Mouse (Mus musculus) olfactory bulb, adult 2 months (tissue): ENCODE data around the gene Ppfibp2. TPM values are rescaled to one million over a fixed set of nuclear protein-coding genes. Genes with fewer than 3 reads are reported as not detected.

Experiments used
- H3K27ac ChIP-seq: fragments of 200-500 bp; 2 replicates; pipeline ENCODE4 v1.5.1; 2012; ENCODE audit warnings: low read depth, low read length; ENCODE audit not compliant: insufficient read depth
- H3K4me1 ChIP-seq: fragments of 200-500 bp; 2 replicates; pipeline ENCODE4 v1.6.1; 2012; ENCODE audit warnings: low read length; ENCODE audit not compliant: control insufficient read depth, insufficient read depth
- H3K4me3 ChIP-seq: fragments of 200-500 bp; 2 replicates; pipeline ENCODE4 v1.5.1; 2012; ENCODE audit warnings: mild to moderate bottlenecking, low read depth, low read length, moderate library complexity; ENCODE audit not compliant: insufficient read depth
- CTCF ChIP-seq: fragments of 200-500 bp; IDR thresholded peaks from 2 replicates; pipeline ENCODE4 v1.5.1; 2012; ENCODE audit warnings: low read depth, mild to moderate bottlenecking, low read length, moderate library complexity; ENCODE audit not compliant: insufficient read depth
- POLR2A ChIP-seq: fragments of 200-500 bp; IDR thresholded peaks from 2 replicates; pipeline ENCODE4 v1.6.1; 2012; ENCODE audit warnings: mild to moderate bottlenecking, low read depth, low read length, moderate library complexity; ENCODE audit not compliant: insufficient read depth
- WGBS: fragments of 180-500 bp; shearing (Covaris S2); methylation state at CpG from one replicate; pipeline ENCODE4 v1.1.7; 2018; 5-methylcytosine and 5-hydroxymethylcytosine counted together
- polyA plus RNA-seq: library from polyadenylated mRNA; stranded (reverse); fragments of >200 nt; gene quantifications from 2 replicates; pipeline ENCODE4 v1.2.4, GENCODE M21; 2012; ENCODE audit warnings: low replicate concordance; ENCODE audit not compliant: missing spikeins, insufficient read depth, insufficient read length

Gene Ppfibp2
- polyA plus RNA-seq, 1 experiment: not detected

DNA sequence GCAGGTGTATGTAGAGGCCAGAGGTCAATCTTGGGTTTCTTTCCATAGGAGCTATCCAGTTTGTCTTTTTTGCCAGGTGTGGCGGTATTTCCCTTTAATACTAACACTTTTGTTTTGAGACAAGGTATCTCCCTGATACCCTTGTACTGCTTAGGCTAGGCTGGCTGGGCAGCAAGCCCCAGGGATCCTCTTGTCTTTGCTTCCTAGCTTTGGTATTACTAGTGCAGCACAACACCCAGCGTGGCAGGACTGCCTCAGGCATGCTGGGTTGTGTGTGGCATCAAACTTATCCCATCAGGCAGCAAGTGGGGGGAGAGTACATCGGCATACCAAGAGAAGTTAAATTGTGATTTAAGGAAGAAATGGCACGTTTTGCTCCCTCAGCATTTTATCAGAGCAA, 7.5 kb downstream of the Ppfibp2 start:
- 82% methylated on average over 4 of the region's 4 CpGs for WGBS
- Histone ChIP-seq H3K27ac (no peak overlapping the region), H3K4me1 (no peaks in the 10 kb centered on the region), H3K4me3 (no peak overlapping the region)
- TF ChIP-seq CTCF (no peak), POLR2A (no peak)

DNA sequence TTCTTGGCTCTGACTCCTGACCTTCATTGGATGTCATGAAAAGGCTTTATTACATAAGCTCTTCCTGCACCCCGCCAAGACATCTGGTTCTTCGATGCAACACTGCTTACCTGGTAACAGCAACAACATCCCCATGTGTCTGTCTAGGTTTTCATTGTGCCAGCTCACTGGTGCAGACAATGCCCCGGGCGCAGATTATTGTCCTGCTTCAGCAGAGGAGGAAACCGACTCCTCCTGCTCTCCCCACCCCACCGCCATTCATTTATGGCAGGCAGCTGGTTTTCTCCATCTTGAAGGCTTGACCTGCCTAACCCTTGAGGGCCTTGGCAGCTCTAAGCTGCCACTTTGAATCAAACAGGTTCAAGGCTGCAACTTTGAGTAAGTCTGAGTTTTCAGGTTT, 7.9 kb downstream of the Ppfibp2 start:
- no peak for TF ChIP-seq POLR2A
- no peak for TF ChIP-seq CTCF
- WGBS: 68% methylated on average over 6 of the region's 6 CpGs
- H3K4me3 ChIP-seq: no peak overlapping the region
- no peak overlapping the region for H3K27ac ChIP-seq
- H3K4me1 ChIP-seq: no peaks in the 10 kb centered on the region

DNA sequence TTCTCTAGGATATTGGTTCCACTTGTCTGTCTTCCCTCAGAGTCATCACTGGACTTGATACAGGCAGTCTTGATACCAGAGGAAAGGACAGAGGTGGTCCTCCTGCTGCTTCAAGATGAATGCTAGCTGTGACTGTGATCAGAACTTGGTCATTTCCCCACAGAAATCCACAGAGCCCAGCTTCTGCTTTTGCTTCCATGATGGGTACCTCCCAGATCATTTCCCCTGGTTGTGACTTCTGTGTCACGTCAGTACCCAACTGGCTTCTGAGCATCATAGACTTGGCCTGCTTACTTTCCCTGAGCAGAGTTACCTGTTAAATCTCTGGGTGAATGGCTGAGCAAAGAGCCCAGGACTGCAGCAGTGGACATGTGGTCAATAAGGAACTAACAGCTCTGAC, 12.8 kb downstream of the Ppfibp2 start:
- WGBS: 97% methylated on average over 1 of the region's 1 CpGs
- H3K4me3 ChIP-seq: no peak overlapping the region
- TF ChIP-seq POLR2A (no peak), CTCF (no peak)

DNA sequence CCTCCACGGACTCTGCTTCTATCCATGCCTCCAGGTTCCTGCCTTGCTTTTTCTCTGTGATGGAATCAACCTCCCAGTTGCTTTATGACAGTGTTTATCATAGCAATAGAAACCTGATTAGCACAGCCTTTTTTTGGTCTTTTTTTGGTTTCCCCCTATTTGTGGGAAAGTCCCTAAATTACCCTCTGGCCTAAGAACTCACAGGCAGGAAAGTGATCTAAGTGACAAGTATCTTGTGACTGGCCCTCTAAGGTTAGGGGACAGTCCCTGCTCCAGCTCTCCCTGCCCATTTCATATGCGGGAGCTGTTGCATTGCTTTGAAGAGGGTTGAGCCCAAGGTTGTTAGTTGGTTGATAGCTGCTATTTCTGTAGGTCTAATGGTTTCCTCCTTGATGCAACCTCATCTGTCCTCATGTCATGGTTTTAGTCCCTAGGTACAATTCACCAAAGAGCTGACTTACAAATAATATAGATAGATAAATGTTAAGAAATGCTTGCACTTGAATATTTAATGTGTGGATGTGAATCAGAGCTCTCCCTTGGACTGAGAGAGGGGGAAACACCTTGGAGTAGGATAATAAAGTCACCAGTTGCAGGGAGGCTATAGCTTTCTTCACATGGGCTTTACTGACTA, 14.7 kb downstream of the Ppfibp2 start:
- H3K27ac ChIP-seq: no peak overlapping the region
- H3K4me3 ChIP-seq: no peak overlapping the region
- 91% methylated on average over 2 of the region's 2 CpGs for WGBS
- no peaks in the 10 kb centered on the region for H3K4me1 ChIP-seq
- TF ChIP-seq CTCF (no peak), POLR2A (no peak)

More for the DNA sequence above, 12.8 kb downstream of the Ppfibp2 start:
- Histone ChIP-seq H3K27ac (no peak overlapping the region), H3K4me1 (no peaks in the 10 kb centered on the region)

DNA sequence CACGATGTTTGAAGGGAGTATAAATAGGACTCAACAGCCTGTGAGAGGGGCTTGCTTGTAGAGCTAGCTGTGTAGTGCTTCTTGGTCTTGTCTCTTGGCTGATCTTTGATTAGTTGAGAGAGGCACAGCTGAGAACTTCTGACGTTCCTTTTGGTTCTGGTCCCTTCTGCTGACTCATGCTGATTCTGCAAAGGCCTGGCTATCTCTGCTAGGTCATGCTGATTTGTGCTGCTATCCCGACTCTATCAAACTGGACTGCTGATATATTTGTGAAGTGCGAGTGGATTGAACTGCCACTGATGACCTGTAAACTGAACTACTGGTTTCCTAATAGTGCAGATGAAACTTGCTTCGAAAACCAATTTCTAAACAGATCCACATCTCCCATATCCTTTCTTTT, 15.9 kb downstream of the Ppfibp2 start:
- H3K4me3 ChIP-seq: no peak overlapping the region
- no peak overlapping the region for H3K27ac ChIP-seq
- TF ChIP-seq CTCF (no peak), POLR2A (no peak)
- WGBS: 92% methylated on average over 5 of the region's 5 CpGs
- no peaks in the 10 kb centered on the region for H3K4me1 ChIP-seq

DNA sequence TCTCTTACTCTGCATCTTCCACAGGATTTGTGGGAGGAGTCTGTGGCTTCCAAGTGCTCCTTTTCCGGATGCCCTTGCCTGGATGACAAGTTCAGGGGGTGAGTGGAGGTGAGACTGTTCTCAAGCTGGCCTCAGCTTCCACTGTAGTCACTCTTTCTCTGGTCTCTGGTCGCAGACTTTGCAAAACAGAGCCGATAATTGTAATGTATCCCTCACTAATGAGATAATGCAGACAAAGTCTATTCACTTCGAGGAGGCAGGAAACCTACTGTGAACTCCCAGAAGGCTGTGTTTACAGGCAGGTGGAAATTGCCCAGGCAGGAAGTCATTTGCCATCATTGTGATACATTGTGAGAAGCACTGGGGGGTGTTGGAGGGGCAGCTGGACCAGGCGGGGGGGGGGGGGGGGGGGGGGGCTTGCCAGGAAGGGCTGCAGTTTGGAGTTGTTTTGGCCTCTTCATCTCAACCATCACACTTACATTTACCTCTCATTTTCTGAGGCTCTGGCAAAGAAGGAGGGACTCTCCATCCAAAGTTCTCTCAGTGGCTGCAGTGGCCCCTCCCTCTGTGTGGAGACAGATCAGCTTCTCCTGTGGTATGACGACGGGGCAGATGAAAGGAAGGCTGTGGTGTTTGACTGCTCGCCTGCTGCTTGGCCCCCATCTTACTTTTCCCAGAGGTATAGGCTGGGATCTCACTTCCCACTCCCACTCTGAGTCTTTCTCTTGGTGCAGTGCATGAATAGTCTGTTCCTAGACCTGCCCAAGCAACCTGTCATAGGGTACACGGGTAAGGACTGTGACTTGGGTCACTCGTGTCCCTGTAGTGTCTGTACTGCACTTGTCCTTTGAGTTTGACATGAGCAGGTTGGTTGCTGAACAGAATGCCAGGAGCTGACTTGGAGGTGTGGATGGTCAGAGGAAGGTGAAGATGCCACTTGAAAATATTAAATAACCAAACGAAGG, 23.3 kb downstream of the Ppfibp2 start:
- no peak for TF ChIP-seq POLR2A
- TF ChIP-seq CTCF: no peak
- 31% methylated on average over 11 of the region's 11 CpGs for WGBS
- H3K4me3 ChIP-seq: no peak overlapping the region
- H3K4me1 ChIP-seq: no peaks in the 10 kb centered on the region
- H3K27ac ChIP-seq: no peak overlapping the region

DNA sequence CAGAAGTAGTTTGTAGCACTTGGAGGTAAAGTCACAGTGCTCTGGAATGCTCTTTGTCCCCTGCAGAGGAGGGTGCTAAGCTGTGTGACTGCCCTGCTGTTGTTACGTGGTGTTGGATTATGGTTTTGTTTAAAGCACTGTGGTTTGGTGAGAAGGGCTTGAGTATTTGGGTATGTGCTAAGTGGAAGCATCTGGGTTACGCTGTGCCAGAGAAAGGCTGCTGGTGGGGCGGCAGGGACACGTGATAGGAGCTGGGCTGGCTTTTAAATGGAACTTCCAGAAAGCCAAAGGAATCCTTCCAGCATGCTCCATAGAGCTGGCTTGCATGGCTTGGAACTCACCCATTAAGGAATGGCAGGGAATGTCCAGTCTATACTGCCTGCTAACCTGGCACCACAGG, 24.2 kb downstream of the Ppfibp2 start:
- Histone ChIP-seq H3K4me3 (no peak overlapping the region), H3K4me1 (no peaks in the 10 kb centered on the region), H3K27ac (no peak overlapping the region)
- TF ChIP-seq POLR2A: no peak
- no peak for TF ChIP-seq CTCF
- 82% methylated on average over 4 of the region's 4 CpGs for WGBS

DNA sequence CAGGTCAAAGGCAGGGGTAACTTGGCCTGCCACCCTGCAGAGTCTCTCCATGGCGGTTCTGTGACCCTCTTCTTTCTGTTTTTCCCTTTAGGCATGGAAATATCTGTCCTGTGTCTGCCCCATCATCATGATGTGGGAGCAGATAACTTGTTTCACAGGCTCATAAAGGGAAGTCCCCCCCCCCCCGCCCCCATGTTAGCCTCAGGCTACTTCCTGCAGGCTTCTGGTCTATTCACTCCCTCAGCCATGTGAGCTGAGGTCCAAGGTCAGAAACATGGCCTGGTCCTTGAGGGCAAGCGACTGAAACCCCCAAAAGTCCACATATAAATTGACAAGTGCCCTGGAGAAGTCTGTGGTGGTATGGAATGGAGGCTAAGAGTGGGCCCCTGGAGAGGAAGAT, 25.1 kb downstream of the Ppfibp2 start:
- TF ChIP-seq POLR2A (no peak), CTCF (no peak)
- Histone ChIP-seq H3K4me1 (no peaks in the 10 kb centered on the region), H3K27ac (no peak overlapping the region), H3K4me3 (no peak overlapping the region)
- WGBS: 85% methylated on average over 3 of the region's 3 CpGs

DNA sequence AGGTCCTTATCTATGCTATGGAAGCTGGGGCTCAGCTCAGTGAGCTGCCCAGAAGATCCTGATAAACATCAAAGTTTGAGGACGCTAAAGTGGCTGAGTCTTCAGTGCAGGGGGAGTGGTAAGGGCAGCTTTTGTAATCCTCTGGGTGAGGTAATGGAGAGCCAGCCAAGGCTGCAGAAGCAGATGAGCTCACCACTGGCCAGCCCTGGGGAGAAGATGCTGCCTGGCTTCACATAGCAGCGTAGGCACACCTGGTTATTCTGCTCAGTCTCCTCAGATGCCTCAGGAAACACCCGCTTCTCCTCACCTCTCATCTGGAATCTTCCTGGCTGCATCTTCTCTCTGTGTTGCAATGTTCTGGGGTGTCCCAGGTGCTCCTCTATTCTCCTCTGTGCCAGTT, 29.4 kb downstream of the Ppfibp2 start:
- H3K4me1 ChIP-seq: no peaks in the 10 kb centered on the region
- WGBS: 81% methylated on average over 3 of the region's 3 CpGs
- no peak overlapping the region for H3K27ac ChIP-seq
- TF ChIP-seq CTCF (no peak), POLR2A (no peak)
- H3K4me3 ChIP-seq: no peak overlapping the region
